Mouse (Mus musculus): ENCODE data around the gene Zfand3.

GRCm38 (mm10) chr17:29965506-29965905, 39.0 kb upstream of the Zfand3 start:
- no peak for TF ChIP-seq POLR2A (IDR thresholded peaks at IDR 0.05; ENCODE audit: extremely low read depth, insufficient read depth, low read length)
- no peak for TF ChIP-seq CTCF (IDR thresholded peaks at IDR 0.05; ENCODE audit: low read depth, low read length)
